Mouse (Mus musculus) frontal cortex, postnatal 36 days (tissue): Measurements from ENCODE around the gene Slc5a3.
A peak's percentile ranks its signal among the peaks of the same experiment; 100 is the strongest.

Source experiments
- DNase-seq, 2 experiments: peaks; one replicate each; pipeline ENCODE4 v3.0.0; 2022; ENCODE audit warnings: low spot score in 2 of 2

Gene Slc5a3

DNA sequence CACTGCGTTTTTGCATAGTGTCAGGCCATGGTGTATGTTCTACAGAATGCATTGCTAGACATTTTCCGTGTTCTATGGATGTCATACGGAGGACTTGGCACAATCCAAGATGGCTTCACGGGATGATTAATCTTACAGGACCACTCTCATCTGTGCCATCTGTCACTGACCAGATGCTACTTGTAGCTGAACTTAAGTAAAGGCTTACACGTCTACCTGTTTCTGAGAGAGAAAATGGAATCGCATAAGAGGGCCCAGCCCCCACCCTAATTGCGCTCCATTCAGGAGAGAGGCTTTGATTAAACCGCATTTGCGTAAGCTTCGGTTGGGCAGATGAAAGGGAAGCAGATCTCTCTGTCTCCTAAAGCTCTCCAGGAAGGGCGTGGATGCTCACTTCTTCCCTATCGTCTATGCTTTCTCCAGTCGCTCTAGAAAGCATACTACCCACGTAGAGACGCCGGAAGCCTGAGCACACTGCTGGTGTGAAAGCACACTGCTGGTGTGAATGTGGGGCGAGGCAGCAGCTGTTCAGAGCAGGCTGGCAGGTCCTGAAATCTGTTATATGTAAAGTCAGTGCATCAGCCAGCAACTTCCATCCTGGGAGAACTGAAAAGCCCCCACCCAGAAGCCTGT, 62.9 kb downstream of the Slc5a3 start:
- DNase-seq = peak; percentile 51 to 59

DNA sequence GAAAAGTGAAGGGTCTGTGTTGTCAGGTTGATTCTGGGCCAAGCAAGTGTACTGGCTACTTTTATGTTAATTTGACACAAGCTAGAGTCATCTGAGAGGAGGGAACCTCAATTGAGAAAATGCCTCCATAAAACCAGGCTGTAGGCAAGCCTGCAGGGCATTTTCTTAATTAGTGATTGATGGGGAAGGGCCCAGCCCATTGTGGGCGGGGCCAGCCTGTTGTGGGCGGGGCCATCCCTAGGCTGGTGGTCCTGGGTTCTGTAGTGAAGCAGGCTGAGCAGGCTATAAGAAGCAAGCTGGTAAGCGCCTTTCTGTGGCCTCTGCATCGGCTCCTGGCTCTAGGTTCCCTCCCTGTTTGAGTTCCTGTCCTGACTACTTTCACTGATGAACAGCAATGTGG, 69.1 kb downstream of the Slc5a3 start:
- DNase-seq = no peak

DNA sequence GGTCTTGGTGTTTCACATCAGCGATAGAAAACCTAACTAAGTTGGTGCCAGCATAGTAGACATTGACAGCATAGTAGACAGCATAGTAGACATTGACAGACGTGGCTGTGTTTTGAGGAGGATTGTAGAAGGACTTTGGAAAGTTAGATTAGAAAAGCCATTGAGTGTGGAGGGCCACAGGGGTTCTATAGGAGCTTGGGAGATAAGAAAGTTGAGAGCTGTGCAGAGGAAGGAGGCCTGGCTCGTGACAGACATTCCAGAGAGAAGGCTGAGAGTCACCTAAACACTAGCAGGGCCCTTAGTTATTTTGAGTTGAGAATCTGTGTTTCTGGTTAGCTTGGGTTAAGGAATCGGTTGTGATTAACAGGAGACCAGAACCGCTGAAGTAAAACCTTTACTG, 69.5 kb downstream of the Slc5a3 start:
- DNase-seq = no peak

DNA sequence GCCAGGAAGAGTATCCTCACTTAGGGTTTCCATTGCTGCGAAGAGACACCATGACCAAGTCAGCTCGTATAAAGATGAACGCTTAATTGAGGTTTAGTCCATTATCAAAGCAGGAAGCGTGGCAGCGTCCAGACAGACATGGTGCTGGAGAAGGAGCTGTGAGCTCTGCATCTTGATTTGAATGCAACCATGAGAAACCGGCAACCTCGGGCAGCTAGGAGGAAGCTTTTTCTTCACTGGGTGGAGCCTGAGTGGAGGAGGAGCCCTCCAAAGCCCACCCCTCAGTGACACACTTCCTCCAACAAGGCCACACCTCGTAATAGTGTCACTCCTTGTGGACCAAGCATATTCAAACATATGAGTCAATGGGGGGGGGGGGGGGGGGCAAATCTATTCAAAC, 71.7 kb downstream of the Slc5a3 start:
- no peak for DNase-seq

DNA sequence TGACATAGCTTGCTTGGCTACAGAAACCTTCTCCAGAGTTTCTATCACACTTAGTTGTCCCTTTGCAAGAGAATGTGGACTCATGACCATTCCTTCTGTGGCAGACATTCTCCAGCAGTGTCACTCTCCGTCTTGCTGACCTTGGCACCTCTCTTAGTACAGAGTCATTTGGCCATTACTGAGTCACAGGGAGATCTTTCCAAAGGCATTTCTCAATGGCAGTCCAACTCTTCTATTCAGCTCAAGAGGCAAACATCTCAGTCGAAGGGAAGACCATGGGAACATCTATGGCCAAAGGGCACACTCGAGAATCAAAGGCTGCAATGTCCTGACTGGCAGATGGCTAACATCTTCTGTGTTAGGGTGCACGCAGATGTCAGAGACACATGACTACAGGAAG, 74.4 kb downstream of the Slc5a3 start:
- DNase-seq = no peak

DNA sequence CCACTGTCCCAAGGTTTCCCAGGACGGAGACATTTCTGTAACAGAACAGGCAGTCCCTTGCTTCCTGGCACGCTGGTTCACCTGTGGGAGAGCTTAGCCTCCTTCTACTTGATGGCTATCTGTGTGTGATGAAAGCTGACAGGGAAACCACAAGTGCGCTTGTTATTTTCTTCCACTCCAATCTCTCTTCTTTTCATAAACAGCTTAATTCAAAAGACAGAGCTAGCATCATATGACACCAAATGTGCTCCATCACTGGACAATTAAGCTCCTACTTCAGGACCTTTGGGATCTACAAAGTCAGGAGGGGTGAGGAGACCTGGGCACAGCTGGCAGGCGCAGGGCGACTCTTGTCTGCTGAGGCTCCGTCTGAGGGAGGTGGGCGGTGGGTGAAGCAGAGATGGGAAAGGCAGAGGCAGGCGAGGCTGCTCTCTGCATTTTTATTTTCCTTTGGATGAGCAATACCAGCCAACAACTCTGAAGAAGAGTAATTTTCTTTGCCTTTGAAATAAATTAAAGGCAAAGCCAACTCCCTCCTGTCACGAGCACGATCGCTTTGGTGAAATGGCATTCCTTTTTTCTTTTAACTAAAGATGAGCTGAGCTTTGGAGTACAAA, 76.1 kb downstream of the Slc5a3 start:
- DNase-seq = no peak

DNA sequence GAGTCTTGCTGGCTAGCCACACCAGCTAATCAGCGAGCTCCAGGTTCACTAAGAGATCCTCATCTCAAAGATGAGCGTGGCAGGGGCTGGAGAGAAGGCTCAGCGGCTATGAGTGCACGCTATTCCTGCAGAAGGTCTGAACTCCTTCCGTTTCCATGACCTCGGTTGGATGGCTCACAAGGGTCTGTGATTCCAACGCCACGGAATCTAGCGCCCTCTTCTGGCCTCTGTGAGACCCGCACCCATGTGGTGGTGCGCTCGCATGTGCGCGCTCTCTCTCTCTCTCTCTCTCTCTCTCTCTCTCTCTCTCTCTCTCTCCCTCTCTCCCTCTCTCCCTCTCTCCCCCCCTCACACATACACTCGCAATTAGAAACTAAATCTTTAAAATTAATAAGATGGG, 78.2 kb downstream of the Slc5a3 start:
- DNase-seq = no peak
